Mouse (Mus musculus) adrenal gland, postnatal 14 days (tissue): ENCODE measurements around the gene Nsfl1c. TPM values are rescaled to one million over a fixed set of nuclear protein-coding genes. Genes with fewer than 3 reads are reported as not detected.

Source experiments
- DNase-seq: peaks from one replicate; pipeline ENCODE4 v3.0.0; 2021; ENCODE audit warnings: mixed read lengths
- total RNA-seq: library from RNA; stranded (reverse); gene quantifications from 2 replicates; pipeline ENCODE4 v1.2.3, GENCODE M21; 2021

The Nsfl1c gene
- total RNA-seq, 1 experiment from 2014 or later: 124 TPM

GRCm38 (mm10) chr2:151543063-151543895 is 49.3 kb downstream of the Nsfl1c start:
- peak; percentile 83 for DNase-seq

GRCm38 (mm10) chr2:151544673-151545072 is 50.7 kb downstream of the Nsfl1c start:
- no peak for DNase-seq

GRCm38 (mm10) chr2:151546571-151546970 is 52.6 kb downstream of the Nsfl1c start:
- DNase-seq: no peak

GRCm38 (mm10) chr2:151549615-151550121 is 55.7 kb downstream of the Nsfl1c start:
- DNase-seq: no peak

Other genes starting within 250 kb of the Nsfl1c start
- not detected in 2 replicates for gene 4921509C19Rik, start 18.0 kb upstream of the Nsfl1c start, total RNA-seq
- gene Fkbp1a, start 48.3 kb downstream of the Nsfl1c start, total RNA-seq: 262 and 266 TPM in 2 replicates
- 2.1 and 3.0 TPM in 2 replicates for gene Sdcbp2, start 78.4 kb downstream of the Nsfl1c start, total RNA-seq
- gene Snph, start 138.4 kb downstream of the Nsfl1c start, total RNA-seq: 7.7 and 9.2 TPM in 2 replicates
- not detected in 2 replicates for gene Rad21l, start 174.4 kb downstream of the Nsfl1c start, total RNA-seq
- 0.85 and 1.9 TPM in 2 replicates for gene Tmem74b, start 207.8 kb downstream of the Nsfl1c start, total RNA-seq